Mouse (Mus musculus): ENCODE data around the gene Thsd7a. TPM values are rescaled to one million over a fixed set of nuclear protein-coding genes. Genes with fewer than 3 reads are reported as not detected.

The Thsd7a gene
- total and polyA plus RNA-seq, 3 experiments, result 0.30 TPM; not detected in 2

- in situ Hi-C loops (cut with MboI; ENCODE audit: low pct_ligation_motif_present, low pct_unique_long_range_greater_than_20kb, low sequenced_read_pairs) (no loop called here), dilution Hi-C loops (cut with MboI; ENCODE audit: extremely low pct_ligation_motif_present, extremely low pct_unique_long_range_greater_than_20kb, low sequenced_read_pairs) (no loop called here)
- H3K36me3 ChIP-seq (replicated peaks in 1 of 2; ENCODE audit: control insufficient read depth in 1 of 2, insufficient read depth in 1 of 2, low read length in 1 of 2), result no peaks in the 10 kb centered on the region
- H3K9ac ChIP-seq (ENCODE audit: insufficient read depth, low read depth), result no peak overlapping the region
- TF ChIP-seq BHLHE40 (IDR thresholded peaks at IDR 0.05; ENCODE audit: low read depth, low read length) (no peak), POLR2AphosphoS2 (IDR thresholded peaks at IDR 0.05; ENCODE audit: low read depth, low read length) (no peak), MEF2A (IDR thresholded peaks at IDR 0.05; ENCODE audit: borderline replicate concordance, low read depth, low read length) (no peak), NRF1 (IDR thresholded peaks at IDR 0.05; ENCODE audit: low read depth, low read length) (no peak), JUN (IDR thresholded peaks at IDR 0.05; ENCODE audit: insufficient read depth, low read depth, low read length) (no peak), CHD2 (IDR thresholded peaks at IDR 0.05; ENCODE audit: low read length) (no peak), RAD21 (IDR thresholded peaks at IDR 0.05; ENCODE audit: low read depth, low read length) (no peak), CTCF (conservative IDR thresholded peaks at IDR 0.05 in 1 of 2, IDR thresholded peaks at IDR 0.05 in 1 of 2; ENCODE audit: low read depth in 2 of 2, low read length in 2 of 2) (no peak), USF2 (conservative IDR thresholded peaks at IDR 0.05; ENCODE audit: low read depth, low read length) (no peak), RCOR1 (conservative IDR thresholded peaks at IDR 0.05; ENCODE audit: low read depth, low read length) (no peak), SIN3A (IDR thresholded peaks at IDR 0.05; ENCODE audit: low read length) (no peak), TCF12 (IDR thresholded peaks at IDR 0.05; ENCODE audit: low read depth, low read length) (no peak), JUND (conservative IDR thresholded peaks at IDR 0.05; ENCODE audit: low read depth, low read length) (no peak), GABPA (IDR thresholded peaks at IDR 0.05; ENCODE audit: insufficient replicate concordance, low read depth, low read length) (no peak), ETS1 (conservative IDR thresholded peaks at IDR 0.05; ENCODE audit: low read depth, low read length) (no peak), MAZ (IDR thresholded peaks at IDR 0.05; ENCODE audit: low read depth, low read length) (no peak), ELF1 (IDR thresholded peaks at IDR 0.05; ENCODE audit: low read depth, low read length) (no peak), POLR2A (IDR thresholded peaks at IDR 0.05; ENCODE audit: low read depth, low read length) (no peak), NELFE (IDR thresholded peaks at IDR 0.05; ENCODE audit: low read depth, low read length) (no peak), KAT2A (IDR thresholded peaks at IDR 0.05; ENCODE audit: insufficient replicate concordance, low read length) (no peak)
- no peak overlapping the region for H3K4me3 ChIP-seq (replicated peaks in 1 of 3; ENCODE audit: low read depth in 2 of 3, low read length in 2 of 3, poor library complexity in 1 of 3)
- no peaks in the 10 kb centered on the region for H3K4me1 ChIP-seq (ENCODE audit: control insufficient read depth in 1 of 2, insufficient read depth in 2 of 2)
- H3K79me2 ChIP-seq (replicated peaks; ENCODE audit: control insufficient read depth, extremely low read depth, insufficient read depth, poor library complexity, severe bottlenecking), result no peaks in the 10 kb centered on the region
- no peak for DNase-seq (ENCODE audit: extremely low read depth)
- no peak overlapping the region for H3K27ac ChIP-seq (ENCODE audit: insufficient read depth, low read depth)
- no peaks in the 10 kb centered on the region for H3K9me3 ChIP-seq (replicated peaks; ENCODE audit: low read length)
- H3K27me3 ChIP-seq (replicated peaks), result no peaks in the 10 kb centered on the region
- H3K4me2 ChIP-seq (ENCODE audit: insufficient read depth, low read depth, poor library complexity, severe bottlenecking), result no peak overlapping the region
Observed at GRCm38 (mm10) chr6:12699089-12699488, 50.1 kb downstream of the Thsd7a start.

DNA sequence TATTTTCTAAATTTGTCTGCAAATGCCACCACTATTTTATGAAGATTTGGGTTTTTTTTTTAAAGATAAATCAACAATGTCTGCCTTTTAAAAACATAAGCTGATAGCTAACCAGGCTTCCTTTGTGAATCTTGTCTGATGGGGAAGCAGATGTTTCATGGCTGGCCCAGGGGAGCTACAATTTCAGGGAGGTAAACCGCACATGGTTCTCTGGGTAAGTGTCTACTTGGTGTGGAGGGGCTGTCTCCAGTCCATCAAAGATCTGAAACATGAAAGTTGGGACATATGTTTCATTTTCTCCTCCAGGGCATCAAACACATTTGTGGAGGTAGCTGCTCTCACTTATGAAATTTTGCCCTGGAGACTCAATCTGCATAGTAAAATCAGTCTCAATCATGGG, 55.5 kb downstream of the Thsd7a start:
- no peak overlapping the region for H3K9ac ChIP-seq (ENCODE audit: insufficient read depth, low read depth)
- no peak overlapping the region for H3K4me2 ChIP-seq (ENCODE audit: insufficient read depth, low read depth, poor library complexity, severe bottlenecking)
- dilution Hi-C loops (cut with MboI; ENCODE audit: extremely low pct_ligation_motif_present, extremely low pct_unique_long_range_greater_than_20kb, low sequenced_read_pairs), result no loop called here
- no peak for DNase-seq (ENCODE audit: extremely low read depth)
- no peak overlapping the region for H3K4me3 ChIP-seq (replicated peaks in 1 of 3; ENCODE audit: low read depth in 2 of 3, low read length in 2 of 3, poor library complexity in 1 of 3)
- no peak for TF ChIP-seq ELF1 (IDR thresholded peaks at IDR 0.05; ENCODE audit: low read depth, low read length)
- TF ChIP-seq JUN (IDR thresholded peaks at IDR 0.05; ENCODE audit: insufficient read depth, low read depth, low read length), result no peak
- no peak for TF ChIP-seq ZNF384 (IDR thresholded peaks at IDR 0.05; ENCODE audit: low read depth, low read length)
- no peak for TF ChIP-seq CHD2 (IDR thresholded peaks at IDR 0.05; ENCODE audit: low read length)
- no peak for TF ChIP-seq USF1 (IDR thresholded peaks at IDR 0.05; ENCODE audit: low read depth, low read length)
- TF ChIP-seq ZC3H11A (IDR thresholded peaks at IDR 0.05; ENCODE audit: low read depth, low read length), result no peak
- no peak for TF ChIP-seq POLR2A (IDR thresholded peaks at IDR 0.05; ENCODE audit: low read depth, low read length)
- no peak for TF ChIP-seq JUND (conservative IDR thresholded peaks at IDR 0.05; ENCODE audit: low read depth, low read length)
- no peak for TF ChIP-seq CHD1 (IDR thresholded peaks at IDR 0.05; ENCODE audit: low read depth, low read length)
- no peak for TF ChIP-seq TBP (conservative IDR thresholded peaks at IDR 0.05; ENCODE audit: low read depth, low read length)
- no peak for TF ChIP-seq BHLHE40 (IDR thresholded peaks at IDR 0.05; ENCODE audit: low read depth, low read length)
- no peak for TF ChIP-seq ETS1 (conservative IDR thresholded peaks at IDR 0.05; ENCODE audit: low read depth, low read length)
- TF ChIP-seq GABPA (IDR thresholded peaks at IDR 0.05; ENCODE audit: insufficient replicate concordance, low read depth, low read length), result no peak
- H3K4me1 ChIP-seq (ENCODE audit: control insufficient read depth in 1 of 2, insufficient read depth in 2 of 2), result no peaks in the 10 kb centered on the region
- no peaks in the 10 kb centered on the region for H3K79me2 ChIP-seq (replicated peaks; ENCODE audit: control insufficient read depth, extremely low read depth, insufficient read depth, poor library complexity, severe bottlenecking)
- H3K9me3 ChIP-seq (replicated peaks; ENCODE audit: low read length), result no peaks in the 10 kb centered on the region
- no peaks in the 10 kb centered on the region for H3K27me3 ChIP-seq (replicated peaks)
- no peaks in the 10 kb centered on the region for H3K36me3 ChIP-seq (replicated peaks in 1 of 2; ENCODE audit: control insufficient read depth in 1 of 2, insufficient read depth in 1 of 2, low read length in 1 of 2)
- in situ Hi-C loops (cut with MboI; ENCODE audit: low pct_ligation_motif_present, low pct_unique_long_range_greater_than_20kb, low sequenced_read_pairs), result no loop called here
- H3K27ac ChIP-seq (ENCODE audit: insufficient read depth, low read depth), result no peak overlapping the region
